Mouse (Mus musculus) embryonic facial prominence, embryonic 13.5 days (tissue): Measurements from ENCODE around the gene Boc. TPM values are rescaled to one million over a fixed set of nuclear protein-coding genes. Genes with fewer than 3 reads are reported as not detected.
A peak's percentile ranks its signal among the peaks of the same experiment; 100 is the strongest.

Experiments used
- ATAC-seq: fragments of 200-750 bp; cut with Nextera tagmentation; 2 replicates; pipeline ENCODE4 v1.8.0; 2017; ENCODE audit warnings: low read depth; ENCODE audit not compliant: insufficient number of reproducible peaks, insufficient read depth, low FRiP score, low TSS enrichment
- H3K27ac ChIP-seq: fragments of 300-500 bp; sonication (generic); 2 replicates; pipeline ENCODE4 v1.5.1; 2015; ENCODE audit warnings: moderate library complexity, mild to moderate bottlenecking, inconsistent platforms
- H3K27me3 ChIP-seq: fragments of 300-500 bp; sonication (generic); 2 replicates; pipeline ENCODE4 v1.6.1; 2015; ENCODE audit warnings: mild to moderate bottlenecking, inconsistent platforms
- H3K36me3 ChIP-seq: fragments of 300-500 bp; sonication (generic); 2 replicates; pipeline ENCODE4 v1.6.1; 2015; ENCODE audit warnings: mild to moderate bottlenecking, inconsistent platforms
- H3K4me1 ChIP-seq: fragments of 300-500 bp; sonication (generic); 2 replicates; pipeline ENCODE4 v1.6.1; 2015; ENCODE audit warnings: inconsistent platforms
- H3K4me2 ChIP-seq: fragments of 300-500 bp; sonication (generic); 2 replicates; pipeline ENCODE4 v1.6.1; 2015; ENCODE audit warnings: moderate library complexity, mild to moderate bottlenecking, inconsistent platforms
- H3K4me3 ChIP-seq: fragments of 300-500 bp; sonication (generic); 2 replicates; pipeline ENCODE4 v1.5.1; 2015; ENCODE audit warnings: mild to moderate bottlenecking, inconsistent platforms
- H3K9ac ChIP-seq: fragments of 300-500 bp; sonication (generic); 2 replicates; pipeline ENCODE4 v1.6.1; 2015; ENCODE audit warnings: mild to moderate bottlenecking, inconsistent platforms
- H3K9me3 ChIP-seq: fragments of 300-500 bp; sonication (generic); 2 replicates; pipeline ENCODE4 v1.6.1; 2016; ENCODE audit warnings: inconsistent platforms
- WGBS: fragments of 180-500 bp; shearing (Covaris S2); methylation state at CpG from one replicate; pipeline ENCODE4 v1.1.7; 2015; ENCODE audit warnings: mixed read lengths; 5-methylcytosine and 5-hydroxymethylcytosine counted together
- polyA plus RNA-seq: library from polyadenylated mRNA; unstranded; fragments of >200 nt; fragmentation: Nextera tagmentation; extraction: Ambion mirVana; gene quantifications from 2 replicates; pipeline ENCODE4 v1.2.1, GENCODE M21; 2015

Boc gene
- polyA plus RNA-seq, 1 experiment from 2014 or later: 51.1 TPM

DNA sequence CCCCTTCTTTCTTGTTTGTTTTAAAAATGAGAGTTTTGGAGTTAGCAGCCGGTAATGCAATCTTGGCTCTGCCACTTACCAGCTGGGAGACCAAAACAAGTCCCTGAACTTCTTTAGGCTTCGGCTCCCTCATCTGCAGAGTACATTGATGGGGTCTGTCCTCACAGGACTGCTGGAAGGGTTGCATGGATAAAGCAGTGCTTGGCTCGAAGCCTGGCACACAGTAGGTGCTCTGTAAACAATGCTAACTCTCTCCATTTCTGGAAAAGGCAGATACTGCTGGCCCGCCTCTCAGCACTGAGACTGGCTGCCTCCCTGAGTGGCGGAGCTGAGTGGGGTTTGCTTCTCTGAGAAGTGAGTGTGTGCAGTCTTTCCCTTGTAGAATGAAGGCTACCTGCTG lies 7.2 kb downstream of the Boc start:
- WGBS: 33% methylated on average over 5 of the region's 5 CpGs
- Histone ChIP-seq H3K4me2 (peak overlapping the region; percentile 46), H3K27ac (peak overlapping the region; percentile 69)

DNA sequence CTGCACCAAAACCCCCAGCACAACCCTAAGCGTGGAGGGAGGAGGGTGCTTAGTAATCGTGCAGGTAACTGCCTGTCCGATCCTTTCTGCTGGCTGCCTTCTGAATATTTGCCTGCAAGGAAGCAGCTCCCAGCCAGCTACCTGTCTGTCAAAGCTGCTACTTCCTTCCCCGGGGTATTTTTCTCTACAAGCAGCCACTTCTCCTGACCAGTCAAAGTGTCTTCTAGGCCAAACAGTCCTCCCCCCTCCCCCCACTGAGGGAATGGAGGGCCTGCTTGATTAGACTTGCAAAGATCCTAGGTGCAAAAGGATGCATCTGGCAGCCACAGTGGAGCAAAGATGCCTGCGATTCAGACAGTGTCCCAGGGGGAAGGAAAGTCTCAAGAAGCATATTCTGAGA lies 7.9 kb downstream of the Boc start:
- peak overlapping the region; percentile 58 for H3K9ac ChIP-seq
- ATAC-seq: no peak
- H3K27me3 ChIP-seq: no peaks in the 10 kb centered on the region
- H3K4me3 ChIP-seq: no peak overlapping the region
- peak overlapping the region; percentile 46 for H3K4me2 ChIP-seq
- WGBS: 28% methylated on average over 5 of the region's 5 CpGs
- H3K9me3 ChIP-seq: no peaks in the 10 kb centered on the region
- H3K4me1 ChIP-seq: peaks cover 92% of the 10 kb centered on the region
- H3K36me3 ChIP-seq: peaks cover 19% of the 10 kb centered on the region
- peak overlapping the region; percentile 69 for H3K27ac ChIP-seq

More for the DNA sequence above, 7.2 kb downstream of the Boc start:
- no peak for ATAC-seq
- H3K36me3 ChIP-seq: peaks cover 19% of the 10 kb centered on the region
- H3K4me3 ChIP-seq: 0 out of 2 replicates have a peak overlapping the region, but pooled peaks have one; percentile 6
- H3K9me3 ChIP-seq: no peaks in the 10 kb centered on the region
- H3K9ac ChIP-seq: peak overlapping the region; percentile 55
- peaks cover 92% of the 10 kb centered on the region for H3K4me1 ChIP-seq
- H3K27me3 ChIP-seq: no peaks in the 10 kb centered on the region

DNA sequence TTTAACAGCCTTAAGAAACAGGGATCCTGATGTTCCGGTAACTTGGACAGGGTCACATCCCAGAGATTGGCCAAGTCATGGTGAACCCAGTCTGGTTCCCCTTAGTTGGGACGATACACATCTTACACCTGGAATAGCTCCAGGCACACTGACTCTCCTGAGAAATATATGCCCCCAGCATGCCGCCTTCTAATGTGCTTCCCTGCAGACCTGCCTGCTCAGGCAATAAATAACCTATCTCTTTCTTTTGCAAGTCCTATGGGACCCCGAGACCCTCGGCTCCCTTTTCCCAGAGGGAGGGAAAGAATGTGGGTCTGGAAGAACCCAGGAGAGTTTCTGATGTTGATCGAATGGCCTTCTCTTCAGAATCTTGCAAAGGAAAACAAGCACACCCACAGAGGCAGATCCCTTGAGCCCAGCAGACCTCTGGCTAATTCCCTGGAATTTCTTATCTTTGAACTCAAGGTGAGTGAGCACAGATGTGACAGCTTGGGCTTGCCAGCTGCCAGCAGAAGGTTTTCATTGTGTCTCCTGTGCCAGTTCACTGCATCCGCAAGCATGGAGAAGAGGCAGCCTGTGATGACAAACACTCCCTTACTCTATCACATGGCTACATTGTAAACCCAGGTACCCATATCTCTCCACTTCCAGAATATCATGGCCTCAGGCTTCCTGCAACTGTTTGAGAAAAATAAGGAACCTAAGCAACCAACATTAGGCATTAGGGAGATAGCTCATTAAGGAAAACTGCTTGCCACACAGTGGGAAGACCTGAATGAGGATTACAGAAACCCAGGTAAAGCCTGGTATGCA lies 8.6 kb downstream of the Boc start:
- Histone ChIP-seq H3K36me3 (peaks cover 19% of the 10 kb centered on the region), H3K4me3 (no peak overlapping the region), H3K27me3 (no peaks in the 10 kb centered on the region), H3K27ac (peak overlapping the region; percentile 69), H3K9ac (peak overlapping the region; percentile 58), H3K4me2 (peak overlapping the region; percentile 46), H3K9me3 (no peaks in the 10 kb centered on the region), H3K4me1 (peaks cover 94% of the 10 kb centered on the region)
- 30% methylated on average over 7 of the region's 7 CpGs for WGBS
- no peak for ATAC-seq

DNA sequence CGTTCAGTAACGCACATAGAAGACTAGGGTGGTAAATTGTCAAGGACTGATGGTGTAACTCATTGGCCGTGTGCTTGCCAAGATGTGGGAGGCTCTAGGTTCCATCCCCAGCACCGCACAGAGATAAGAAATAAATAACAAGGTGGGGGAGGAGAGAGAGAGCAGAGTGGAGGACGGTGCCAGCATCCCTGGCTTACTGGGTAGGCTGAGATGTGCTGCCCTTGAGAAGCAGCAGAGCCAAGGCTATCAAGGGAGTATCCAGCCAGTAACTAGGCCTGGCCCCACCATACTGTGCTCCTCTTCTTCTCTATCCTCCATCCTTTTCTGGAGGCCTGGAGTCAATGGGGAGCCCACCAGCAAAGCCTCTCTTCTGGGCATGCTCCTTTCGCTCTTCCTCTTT lies 9.3 kb downstream of the Boc start:
- Histone ChIP-seq H3K36me3 (peaks cover 19% of the 10 kb centered on the region), H3K4me3 (no peak overlapping the region), H3K4me1 (peaks cover 96% of the 10 kb centered on the region), H3K27ac (0 out of 2 replicates have a peak overlapping the region, but pooled peaks have one; percentile 29), H3K27me3 (no peaks in the 10 kb centered on the region), H3K9ac (no peak overlapping the region), H3K9me3 (no peaks in the 10 kb centered on the region), H3K4me2 (no peak overlapping the region)
- WGBS: 78% methylated on average over 6 of the region's 6 CpGs
- ATAC-seq: no peak

DNA sequence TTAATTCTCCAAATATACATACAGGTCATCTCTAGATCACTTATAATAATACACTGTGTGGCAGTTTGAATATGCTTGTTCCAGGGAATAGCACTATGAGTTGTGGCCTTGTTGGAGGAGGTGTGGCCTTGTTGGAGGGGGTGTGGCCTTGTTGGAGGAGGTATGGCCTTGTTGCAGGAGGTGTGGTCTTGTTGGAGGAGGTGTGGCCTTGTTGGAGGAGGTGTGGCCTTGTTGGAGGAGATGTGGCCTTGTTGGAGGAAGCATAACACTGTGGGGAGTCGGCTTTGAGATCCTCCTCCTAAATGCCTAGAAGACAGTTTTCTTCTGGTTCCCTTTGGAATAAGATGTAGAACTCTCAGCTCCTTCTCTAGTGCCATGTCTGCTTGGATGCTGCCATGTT lies 10.7 kb downstream of the Boc start:
- H3K4me2 ChIP-seq: no peak overlapping the region
- WGBS: 96% methylated on average over 1 of the region's 1 CpGs
- no peak overlapping the region for H3K4me3 ChIP-seq
- no peak for ATAC-seq
- H3K9me3 ChIP-seq: no peaks in the 10 kb centered on the region
- H3K36me3 ChIP-seq: peaks cover 15% of the 10 kb centered on the region
- H3K9ac ChIP-seq: no peak overlapping the region
- H3K4me1 ChIP-seq: peaks cover 96% of the 10 kb centered on the region
- H3K27ac ChIP-seq: no peak overlapping the region
- no peaks in the 10 kb centered on the region for H3K27me3 ChIP-seq

DNA sequence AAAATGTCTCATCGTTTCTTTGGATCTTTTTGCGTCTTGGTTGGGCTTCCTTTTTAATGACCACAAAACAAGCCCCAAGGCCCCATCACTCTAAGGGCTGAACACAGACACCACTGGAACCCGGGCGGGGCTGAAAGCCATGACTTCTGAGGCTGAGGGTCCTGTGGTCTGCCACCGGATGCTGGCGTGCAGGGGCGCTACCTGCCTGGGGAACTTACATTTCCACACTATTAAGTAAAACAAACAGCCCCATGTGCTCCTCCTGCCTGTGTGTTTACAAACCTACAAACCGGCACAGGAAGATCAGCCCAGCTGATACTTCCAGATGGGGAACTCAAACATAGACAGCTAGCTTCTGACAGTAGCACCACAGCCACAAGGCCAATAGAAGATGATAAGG lies 11.9 kb downstream of the Boc start:
- H3K9ac ChIP-seq: no peak overlapping the region
- peaks cover 96% of the 10 kb centered on the region for H3K4me1 ChIP-seq
- H3K36me3 ChIP-seq: peaks cover 15% of the 10 kb centered on the region
- 51% methylated on average over 8 of the region's 8 CpGs for WGBS
- H3K4me3 ChIP-seq: no peak overlapping the region
- H3K4me2 ChIP-seq: peak overlapping the region; percentile 19; the same call in 1 of the 2 replicates
- H3K27me3 ChIP-seq: no peaks in the 10 kb centered on the region
- ATAC-seq: no peak
- no peaks in the 10 kb centered on the region for H3K9me3 ChIP-seq
- H3K27ac ChIP-seq: peak overlapping the region; percentile 30; the same call in 1 of the 2 replicates

DNA sequence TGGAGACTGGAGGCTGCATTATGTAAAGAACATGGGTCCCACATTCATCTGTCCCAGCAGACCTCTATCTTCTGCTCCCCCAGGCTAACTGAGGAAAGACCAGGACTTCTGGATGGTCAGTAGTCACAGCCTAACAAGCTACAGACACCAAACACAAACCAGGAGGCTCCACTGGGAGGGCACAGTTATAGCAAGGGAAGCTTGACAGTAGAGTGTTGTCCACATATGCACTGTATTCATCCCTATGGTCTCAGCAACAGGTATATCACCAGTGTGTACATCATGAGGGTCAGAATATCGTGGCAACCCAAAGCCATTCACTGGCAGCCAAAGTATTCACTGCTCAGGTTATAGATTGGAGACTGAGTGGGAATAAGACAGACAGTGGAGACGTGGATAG lies 12.8 kb downstream of the Boc start:
- H3K9me3 ChIP-seq: no peaks in the 10 kb centered on the region
- no peak overlapping the region for H3K4me3 ChIP-seq
- peak overlapping the region; percentile 30 for H3K27ac ChIP-seq
- peak overlapping the region; percentile 37 for H3K4me2 ChIP-seq
- H3K4me1 ChIP-seq: peaks cover 96% of the 10 kb centered on the region
- H3K36me3 ChIP-seq: peaks cover 15% of the 10 kb centered on the region
- WGBS: 69% methylated on average over 2 of the region's 2 CpGs
- H3K27me3 ChIP-seq: no peaks in the 10 kb centered on the region
- no peak overlapping the region for H3K9ac ChIP-seq
- no peak for ATAC-seq

DNA sequence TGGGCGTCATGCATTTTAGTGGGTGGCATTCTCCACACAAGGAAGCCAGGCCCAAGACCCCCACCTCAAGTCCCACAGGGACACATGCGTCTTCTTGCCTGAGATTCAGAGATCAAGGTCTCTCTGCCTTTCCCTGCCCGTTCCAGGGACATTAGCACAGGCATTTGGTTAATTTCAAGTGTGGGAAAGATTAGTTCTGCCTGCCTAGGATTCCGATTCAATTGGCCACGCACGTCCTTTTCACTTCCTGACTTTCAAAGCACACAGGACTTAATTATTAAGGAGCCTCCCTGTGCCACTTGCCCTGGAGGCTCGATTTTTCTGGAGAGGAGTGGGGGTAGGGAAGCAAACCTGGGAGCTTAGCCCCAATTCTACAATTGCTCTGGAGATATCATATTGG lies 13.5 kb downstream of the Boc start:
- peak overlapping the region; percentile 37 for H3K4me2 ChIP-seq
- H3K27me3 ChIP-seq: no peaks in the 10 kb centered on the region
- peak overlapping the region; percentile 30 for H3K27ac ChIP-seq
- H3K9ac ChIP-seq: no peak overlapping the region
- ATAC-seq: peak; percentile 43; the same call in 1 of the 2 replicates
- H3K9me3 ChIP-seq: no peaks in the 10 kb centered on the region
- peaks cover 94% of the 10 kb centered on the region for H3K4me1 ChIP-seq
- WGBS: 14% methylated on average over 7 of the region's 7 CpGs
- H3K36me3 ChIP-seq: peaks cover 15% of the 10 kb centered on the region
- H3K4me3 ChIP-seq: no peak overlapping the region

DNA sequence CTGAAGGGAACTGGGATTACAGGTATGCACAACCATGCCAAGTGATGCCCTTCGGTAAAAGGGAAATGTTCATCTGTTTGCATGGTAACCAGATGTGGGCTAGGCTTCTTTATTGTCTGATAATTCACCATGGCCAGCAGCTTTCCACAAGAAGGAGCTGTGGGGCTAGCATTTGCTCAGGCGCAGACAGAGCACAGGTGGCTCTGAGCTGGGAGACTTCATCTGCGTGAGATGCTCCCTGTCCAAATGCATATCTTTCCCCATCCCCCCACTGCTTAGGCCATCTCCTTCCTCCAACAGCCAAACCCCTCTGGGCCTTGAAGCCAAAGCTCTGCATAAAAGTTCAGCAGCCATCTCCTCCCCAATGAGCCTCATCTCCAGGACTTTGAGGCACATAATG lies 15.6 kb downstream of the Boc start:
- Histone ChIP-seq H3K36me3 (peaks cover 10% of the 10 kb centered on the region), H3K4me1 (peaks cover 93% of the 10 kb centered on the region), H3K9ac (no peak overlapping the region; the same call in 1 of the 2 replicates), H3K27ac (peak overlapping the region; percentile 83), H3K4me3 (no peak overlapping the region), H3K27me3 (no peaks in the 10 kb centered on the region), H3K4me2 (peak overlapping the region; percentile 42), H3K9me3 (no peaks in the 10 kb centered on the region)
- ATAC-seq: no peak
- WGBS: 16% methylated on average over 3 of the region's 3 CpGs

DNA sequence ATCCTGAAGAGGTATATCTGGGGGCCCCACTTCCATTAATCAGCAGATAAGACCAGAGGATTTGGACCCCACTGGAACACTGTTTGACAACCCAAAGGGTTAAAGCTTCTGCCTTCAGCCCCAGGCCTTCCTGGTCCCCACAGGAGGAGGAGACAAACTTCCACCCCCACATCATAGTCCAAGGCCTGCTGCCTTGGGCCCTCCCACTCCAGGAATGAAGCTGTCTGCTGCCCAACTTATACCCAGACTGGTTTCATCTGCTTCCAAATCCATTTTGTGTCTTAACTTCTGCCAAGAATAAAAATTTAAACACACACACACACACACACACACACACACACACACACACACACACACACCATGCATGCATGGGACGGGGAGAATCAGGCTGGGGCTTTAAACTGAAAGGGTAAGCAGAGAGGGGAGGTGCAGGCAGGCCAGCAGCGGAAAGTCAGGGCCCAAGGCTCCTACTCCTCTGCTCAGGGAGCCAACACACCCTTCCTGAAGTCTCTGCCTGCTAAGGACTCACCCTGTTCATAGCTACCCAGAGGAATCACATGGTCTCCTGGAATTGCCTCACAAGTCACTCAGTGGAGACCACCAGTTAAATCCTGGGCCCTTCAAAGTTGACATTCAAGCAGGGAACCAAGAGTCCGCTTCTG lies 16.5 kb downstream of the Boc start:
- peak overlapping the region; percentile 83 for H3K27ac ChIP-seq
- 0 out of 2 replicates have a peak, but pooled peaks cover 2% of the 10 kb centered on the region for H3K36me3 ChIP-seq
- H3K4me3 ChIP-seq: peak overlapping the region; percentile 2; the same call in 1 of the 2 replicates
- peak overlapping the region; percentile 47 for H3K9ac ChIP-seq
- no peaks in the 10 kb centered on the region for H3K27me3 ChIP-seq
- peak overlapping the region; percentile 42 for H3K4me2 ChIP-seq
- 0 out of 2 replicates have a peak, but pooled peaks have one; percentile 10 for ATAC-seq
- H3K9me3 ChIP-seq: no peaks in the 10 kb centered on the region
- 24% methylated on average over 3 of the region's 3 CpGs for WGBS
- H3K4me1 ChIP-seq: peaks cover 90% of the 10 kb centered on the region

DNA sequence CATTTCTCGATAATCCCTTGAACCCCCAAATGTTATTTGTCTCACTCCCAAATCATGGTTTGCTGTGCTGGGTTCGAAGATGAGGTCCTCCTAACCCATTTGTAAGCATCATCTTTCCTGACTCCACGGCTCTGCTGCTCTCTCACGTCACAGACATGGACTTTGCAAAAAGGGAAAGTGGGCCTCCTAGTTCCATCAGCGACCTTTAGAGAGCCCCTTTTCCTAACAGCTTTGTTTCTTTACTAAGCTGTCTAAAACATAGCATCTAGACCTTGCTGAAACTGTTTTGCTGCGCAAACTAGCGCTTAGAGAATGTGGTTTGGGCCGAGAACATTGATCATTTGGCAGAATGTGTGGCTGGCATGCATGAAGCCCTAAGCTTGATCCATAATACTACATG lies 19.1 kb downstream of the Boc start:
- 0 out of 2 replicates have a peak, but pooled peaks cover 6% of the 10 kb centered on the region for H3K36me3 ChIP-seq
- no peak overlapping the region for H3K4me3 ChIP-seq
- H3K9ac ChIP-seq: no peak overlapping the region
- 67% methylated on average over 8 of the region's 8 CpGs for WGBS
- H3K27ac ChIP-seq: no peak overlapping the region; the same call in 1 of the 2 replicates
- 0 out of 2 replicates have a peak overlapping the region, but pooled peaks have one; percentile 18 for H3K4me2 ChIP-seq
- peaks cover 89% of the 10 kb centered on the region for H3K4me1 ChIP-seq
- no peaks in the 10 kb centered on the region for H3K9me3 ChIP-seq
- H3K27me3 ChIP-seq: no peaks in the 10 kb centered on the region
- ATAC-seq: no peak
